In the genomic region with DNA sequence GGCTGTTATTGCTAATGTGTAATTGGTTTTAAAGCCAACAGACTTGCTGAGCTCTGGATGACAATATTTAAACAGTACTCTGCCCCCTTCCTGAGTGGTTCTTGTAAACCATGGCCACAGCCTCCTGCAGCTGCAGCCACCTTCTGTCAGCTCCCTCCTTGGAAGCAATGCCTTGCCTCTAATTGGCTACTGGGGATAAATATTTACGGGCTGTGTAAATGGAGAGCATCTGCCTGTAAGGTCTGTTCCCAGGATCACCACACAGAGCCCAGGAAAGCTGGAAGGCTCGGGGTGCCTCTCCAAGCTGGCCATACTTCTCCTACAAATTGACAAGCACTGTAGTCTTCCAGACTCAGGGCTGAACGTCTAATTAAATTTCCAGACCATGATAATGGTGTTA, we compare ENCODE assay signal across 12 mouse cellular contexts. TPM values are rescaled to one million over a fixed set of nuclear protein-coding genes. Genes with fewer than 3 reads are reported as not detected.
DNase-seq lines count a peak whose midpoint lies in the region; ATAC-seq lines count a peak whose summit lies in the region.
"Had no signal": no experiment of that assay in that cellular context is flagged by ENCODE, and none has a peak within 500 bp of the region (broad histone marks: within the 10 kb centered on the region; RNA-seq: fewer than 3 reads in every experiment).

No protein-coding gene starts in this region.

- no peak overlapping the region for H3K4me2 ChIP-seq in hindbrain, embryonic 13.5 days
- H3K4me2 ChIP-seq in midbrain, embryonic 14.5 days (ENCODE audit: low read length): no peak overlapping the region

- peak; percentile 24; the same call in 1 of the 2 replicates for ATAC-seq in hindbrain, embryonic 13.5 days (ENCODE audit: low FRiP score)
- no peak for ATAC-seq in midbrain, embryonic 14.5 days (ENCODE audit: low FRiP score, low TSS enrichment)
- ATAC-seq in inflammation-experienced regulatory T-cells, adult 6 months: no peak
- ATAC-seq in activated CD4-positive, CD25-positive, alpha-beta regulatory T cell, adult 4 months: no peak
- ATAC-seq: CD4-positive, CD25-positive, alpha-beta regulatory T cell, adult 4 months had no signal

- peak overlapping the region; percentile 56 for H3K27ac ChIP-seq in hindbrain, embryonic 13.5 days
- H3K27ac ChIP-seq in midbrain, embryonic 14.5 days (replicated peaks; ENCODE audit: low read depth, low read length): no peak overlapping the region
- H3K27ac ChIP-seq: heart, adult 2 months had no signal

- H3K9ac ChIP-seq in hindbrain, embryonic 13.5 days: no peak overlapping the region
- H3K9ac ChIP-seq in midbrain, embryonic 14.5 days (replicated peaks; ENCODE audit: low read length): no peak overlapping the region

- no peak overlapping the region for H3K4me3 ChIP-seq in hindbrain, embryonic 13.5 days
- H3K4me3 ChIP-seq in midbrain, embryonic 14.5 days (replicated peaks; ENCODE audit: low read depth, low read length): no peak overlapping the region
- H3K4me3 ChIP-seq: heart, adult 2 months had no signal

- H3K36me3 ChIP-seq in hindbrain, embryonic 13.5 days: no peaks in the 10 kb centered on the region
- no peaks in the 10 kb centered on the region for H3K36me3 ChIP-seq in midbrain, embryonic 14.5 days (ENCODE audit: control insufficient read depth, insufficient read depth, low read length)

- peak; percentile 16 for DNase-seq in layer of hippocampus, adult 11-12 months (ENCODE audit: low spot score)
- no peak for DNase-seq in layer of hippocampus, postnatal 25 days (ENCODE audit: extremely low spot score in 1 of 2, low spot score in 1 of 2)
- DNase-seq in brain, embryonic 18.5 days (ENCODE audit: low read depth, low spot score): peak; percentile 28
- DNase-seq in midbrain, embryonic 14.5 days: peak; percentile 23
- no peak for DNase-seq in spleen, postnatal 10 days (ENCODE audit: low spot score in 2 of 2)

- WGBS in hindbrain, embryonic 13.5 days: 37% methylated on average over 3 of the region's 3 CpGs
- WGBS in midbrain, embryonic 14.5 days: 30% methylated on average over 3 of the region's 3 CpGs

- H3K27me3 ChIP-seq in hindbrain, embryonic 13.5 days: peaks cover 3% of the 10 kb centered on the region; the same call in 1 of the 2 replicates
- H3K27me3 ChIP-seq in midbrain, embryonic 14.5 days (ENCODE audit: control insufficient read depth, insufficient read depth, low read length): no peaks in the 10 kb centered on the region

- H3K9me3 ChIP-seq in hindbrain, embryonic 13.5 days: no peaks in the 10 kb centered on the region
- H3K9me3 ChIP-seq in midbrain, embryonic 14.5 days (ENCODE audit: control insufficient read depth, low read length): no peaks in the 10 kb centered on the region

- H3K4me1 ChIP-seq in hindbrain, embryonic 13.5 days (replicated peaks): peaks cover 28% of the 10 kb centered on the region
- H3K4me1 ChIP-seq in midbrain, embryonic 14.5 days (ENCODE audit: control insufficient read depth, insufficient read depth, low read length): peaks cover 10% of the 10 kb centered on the region; the same call in 1 of the 2 replicates

RNA-seq across cellular contexts. Expression of a gene that starts 24.9 kb away (rescaled TPM):
- under 1 TPM in 1 of 2 experiments, not detected in 1; 0.10 TPM for total RNA-seq in layer of hippocampus, postnatal 25 days (2021)
- polyA plus RNA-seq in hindbrain, embryonic 13.5 days (2015; fragmentation: Nextera tagmentation; extraction: Ambion mirVana): 17.4 and 17.5 TPM in 2 replicates
- polyA plus RNA-seq in midbrain, embryonic 14.5 days (2014; fragmentation: Nextera tagmentation; extraction: Ambion mirVana): 1.9 and 2.3 TPM in 2 replicates
- polyA plus RNA-seq in inflammation-experienced regulatory T-cells, adult 6 months (2017; shearing (Covaris generic)): not detected
- polyA plus RNA-seq in activated CD4-positive, CD25-positive, alpha-beta regulatory T cell, adult 4 months (2017; shearing (Covaris generic)): not detected
- polyA plus RNA-seq: CD4-positive, CD25-positive, alpha-beta regulatory T cell, adult 4 months had no signal

RNA-seq across cellular contexts. Expression of a gene that starts 26.0 kb away (rescaled TPM):
- total RNA-seq in layer of hippocampus, postnatal 25 days (2021): not detected
- polyA plus RNA-seq in hindbrain, embryonic 13.5 days (2015; fragmentation: Nextera tagmentation; extraction: Ambion mirVana): 2.2 and 2.7 TPM in 2 replicates
- polyA plus RNA-seq in midbrain, embryonic 14.5 days (2014; fragmentation: Nextera tagmentation; extraction: Ambion mirVana): 0.14 and 0.26 TPM in 2 replicates
- polyA plus RNA-seq in inflammation-experienced regulatory T-cells, adult 6 months (2017; shearing (Covaris generic)): not detected
- polyA plus RNA-seq in activated CD4-positive, CD25-positive, alpha-beta regulatory T cell, adult 4 months (2017; shearing (Covaris generic)): not detected
- total RNA-seq: heart, adult 2 months had no signal
- polyA plus RNA-seq: CD4-positive, CD25-positive, alpha-beta regulatory T cell, adult 4 months; liver, embryonic 16.5 days had no signal

RNA-seq across cellular contexts. Expression of a gene that starts 51.6 kb away (rescaled TPM):
- total RNA-seq in layer of hippocampus, postnatal 25 days (2021): not detected
- 0.31 and 1.8 TPM in 2 replicates for polyA plus RNA-seq in hindbrain, embryonic 13.5 days (2015; fragmentation: Nextera tagmentation; extraction: Ambion mirVana)
- not detected in 2 replicates for polyA plus RNA-seq in midbrain, embryonic 14.5 days (2014; fragmentation: Nextera tagmentation; extraction: Ambion mirVana)
- polyA plus RNA-seq in inflammation-experienced regulatory T-cells, adult 6 months (2017; shearing (Covaris generic)): not detected
- not detected for polyA plus RNA-seq in activated CD4-positive, CD25-positive, alpha-beta regulatory T cell, adult 4 months (2017; shearing (Covaris generic))
- total RNA-seq: adrenal gland, postnatal 4 days; heart, adult 2 months had no signal
- polyA plus RNA-seq: CD4-positive, CD25-positive, alpha-beta regulatory T cell, adult 4 months; liver, embryonic 16.5 days had no signal

Comparison
In these comparisons a context has a peak if more than half of its experiments do, and no peak if none do; other contexts are left out.
1. DNase-seq: peak in layer of hippocampus, adult 11-12 months (single experiment), brain, embryonic 18.5 days (single experiment) and midbrain, embryonic 14.5 days (single experiment); none in layer of hippocampus, postnatal 25 days (0 of 2) and spleen, postnatal 10 days (0 of 2).